Mouse (Mus musculus): ENCODE data around the gene Gm8257. TPM values are rescaled to one million over a fixed set of nuclear protein-coding genes. Genes with fewer than 3 reads are reported as not detected.
"Not testable (repeated sequence)": the region's sequence is repeated elsewhere in the genome, so short reads cannot be mapped to it uniquely, and the experiment has no call there.

The Gm8257 gene
- polyA plus RNA-seq (2015; fragmentation: Nextera tagmentation; extraction: Ambion mirVana), result not detected in 2 replicates

DNA sequence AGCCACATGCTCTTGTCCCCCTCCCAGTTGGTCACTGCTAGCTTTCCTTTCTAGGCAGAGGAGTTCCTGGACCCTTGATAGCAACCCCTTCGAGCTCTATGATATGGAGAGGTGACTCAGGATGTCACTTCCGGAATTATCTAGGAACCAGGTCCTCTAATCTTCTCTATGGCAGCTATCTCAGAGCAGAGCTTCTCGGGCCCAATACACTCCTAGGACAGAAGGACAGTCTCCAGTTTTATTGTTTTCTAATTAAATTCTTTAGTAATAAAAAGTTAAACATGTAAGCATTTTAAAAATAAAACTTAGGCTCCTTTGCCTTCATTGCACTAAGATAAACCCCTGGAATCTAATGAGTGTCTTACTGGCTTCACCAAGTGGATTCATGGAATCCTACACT is at the start of gene Gm8257:
Gm8257 (minus strand) TSS at position 101 of the 400 bp plus-strand sequence.
- ATAC-seq (ENCODE audit: insufficient number of reproducible peaks, insufficient read depth, low FRiP score, low TSS enrichment, low read depth); H3K27me3 ChIP-seq; H3K9me3 ChIP-seq; H3K9ac ChIP-seq; H3K4me1 ChIP-seq; H3K4me3 ChIP-seq; H3K36me3 ChIP-seq; H3K27ac ChIP-seq; H3K4me2 ChIP-seq: not testable (repeated sequence)
- 83% methylated on average over 3 of the region's 3 CpGs for WGBS

- Histone ChIP-seq H3K4me1 (no peaks in the 10 kb centered on the region), H3K36me3 (no peaks in the 10 kb centered on the region), H3K4me3 (no peak within 1 kb of the TSS), H3K27ac (no peak within 1 kb of the TSS), H3K27me3 (no peaks in the 10 kb centered on the region), H3K9ac (no peak within 1 kb of the TSS), H3K9me3 (no peaks in the 10 kb centered on the region), H3K4me2 (no peak within 1 kb of the TSS)
- ATAC-seq (ENCODE audit: insufficient number of reproducible peaks, insufficient read depth, low FRiP score, low TSS enrichment, low read depth), result no peak
- 81% methylated on average over 3 of the region's 3 CpGs for WGBS
Observed at GRCm38 (mm10) chr14:44750240-44750639, 44.0 kb upstream of the Gm8257 start, which contains the start of gene Gm8267. Gene Gm8267, minus strand, starts transcription at chr14:44750340.

DNA sequence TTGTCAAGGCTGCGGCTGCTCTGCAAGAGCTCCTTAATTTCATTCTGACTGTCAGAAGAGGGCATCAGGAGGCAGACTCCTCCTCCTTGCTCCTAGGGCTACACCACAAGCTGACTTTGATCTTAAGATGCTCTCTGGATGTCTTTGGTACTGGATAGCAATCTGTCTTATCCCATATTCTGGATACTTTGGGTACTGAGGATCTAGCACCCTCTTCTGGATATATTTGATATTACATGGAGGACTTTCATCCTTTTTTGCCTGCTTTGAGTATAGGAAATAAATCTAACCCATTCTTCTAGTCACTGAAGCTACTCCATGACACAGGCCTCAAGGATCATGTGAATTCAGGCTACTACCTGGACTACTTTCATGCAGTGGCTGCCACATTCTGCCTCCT is 36.5 kb upstream of the Gm8257 start:
- not testable (repeated sequence) for H3K9ac ChIP-seq; H3K27me3 ChIP-seq; H3K4me3 ChIP-seq; H3K27ac ChIP-seq; ATAC-seq (ENCODE audit: insufficient number of reproducible peaks, insufficient read depth, low FRiP score, low TSS enrichment, low read depth); H3K4me1 ChIP-seq; H3K36me3 ChIP-seq; H3K9me3 ChIP-seq; H3K4me2 ChIP-seq
- 50% methylated on average over 1 of the region's 1 CpGs for WGBS

DNA sequence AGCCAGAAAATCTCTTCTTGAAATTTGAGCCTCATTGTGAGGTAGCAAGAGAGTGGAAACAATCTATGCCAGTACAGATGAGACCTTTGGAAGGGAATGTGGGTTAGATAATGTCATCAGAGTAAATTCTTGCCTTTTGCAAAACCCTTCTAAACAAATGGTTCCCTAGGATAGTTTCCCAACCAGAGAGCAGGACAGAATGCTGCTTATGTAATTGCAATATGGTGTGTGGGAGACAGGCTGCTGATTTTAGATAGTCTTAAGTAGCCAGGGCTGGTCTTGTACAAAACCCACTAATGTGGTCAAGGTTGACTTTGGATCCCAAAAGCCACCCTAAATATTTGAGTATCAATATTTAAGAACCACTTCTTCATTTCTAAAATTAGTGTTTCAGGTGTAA is 24.5 kb upstream of the Gm8257 start:
- H3K9ac ChIP-seq; H3K27me3 ChIP-seq; H3K4me1 ChIP-seq; H3K4me2 ChIP-seq; H3K27ac ChIP-seq; H3K36me3 ChIP-seq; H3K4me3 ChIP-seq; ATAC-seq (ENCODE audit: insufficient number of reproducible peaks, insufficient read depth, low FRiP score, low TSS enrichment, low read depth); H3K9me3 ChIP-seq: not testable (repeated sequence)

DNA sequence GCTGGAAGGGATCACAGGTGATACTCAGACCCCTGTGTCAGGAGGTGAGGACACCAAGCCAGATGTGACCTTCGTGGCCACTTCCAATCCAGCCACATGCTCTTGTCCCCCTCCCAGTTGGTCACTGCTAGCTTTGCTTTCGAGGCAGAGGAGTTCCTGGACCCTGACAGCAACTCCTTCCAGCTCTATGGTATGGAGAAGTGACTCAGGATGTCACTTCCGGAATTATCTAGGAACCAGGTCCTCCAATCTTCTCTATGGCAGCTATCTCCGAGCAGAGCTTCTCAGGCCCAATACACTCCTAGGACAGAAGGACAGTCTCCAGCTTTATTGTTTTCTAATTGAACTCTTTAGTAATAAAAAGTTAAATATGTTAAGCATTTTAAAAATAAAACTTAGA is 78.5 kb downstream of the Gm8257 start, which contains the start of gene Gm5624:
Gm5624 (minus strand) TSS at position 202 of the 400 bp plus-strand sequence.
- ATAC-seq (ENCODE audit: insufficient number of reproducible peaks, insufficient read depth, low FRiP score, low TSS enrichment, low read depth); H3K36me3 ChIP-seq; H3K4me3 ChIP-seq; H3K4me1 ChIP-seq; H3K27ac ChIP-seq; H3K9me3 ChIP-seq; H3K27me3 ChIP-seq; H3K4me2 ChIP-seq; H3K9ac ChIP-seq: not testable (repeated sequence)
- WGBS, result 81% methylated on average over 4 of the region's 4 CpGs

Other genes starting within 250 kb of the Gm8257 start
- gene BC061237, start 214.0 kb downstream of the Gm8257 start, polyA plus RNA-seq (2015; fragmentation: Nextera tagmentation; extraction: Ambion mirVana), result not detected in 2 replicates
- not detected in 2 replicates for gene Gm17093, start 188.2 kb downstream of the Gm8257 start, polyA plus RNA-seq (2015; fragmentation: Nextera tagmentation; extraction: Ambion mirVana)
- gene Gm8247, start 123.3 kb downstream of the Gm8257 start, polyA plus RNA-seq (2015; fragmentation: Nextera tagmentation; extraction: Ambion mirVana), result not detected in 2 replicates
- gene Gm5624, start 78.5 kb downstream of the Gm8257 start, polyA plus RNA-seq (2015; fragmentation: Nextera tagmentation; extraction: Ambion mirVana), result not detected in 2 replicates
- not detected in 2 replicates for gene Gm8267, start 43.9 kb upstream of the Gm8257 start, polyA plus RNA-seq (2015; fragmentation: Nextera tagmentation; extraction: Ambion mirVana)
- 0.37 and 0.61 TPM in 2 replicates for gene Ptgdr, start 152.9 kb upstream of the Gm8257 start, polyA plus RNA-seq (2015; fragmentation: Nextera tagmentation; extraction: Ambion mirVana)